In the genomic region with DNA sequence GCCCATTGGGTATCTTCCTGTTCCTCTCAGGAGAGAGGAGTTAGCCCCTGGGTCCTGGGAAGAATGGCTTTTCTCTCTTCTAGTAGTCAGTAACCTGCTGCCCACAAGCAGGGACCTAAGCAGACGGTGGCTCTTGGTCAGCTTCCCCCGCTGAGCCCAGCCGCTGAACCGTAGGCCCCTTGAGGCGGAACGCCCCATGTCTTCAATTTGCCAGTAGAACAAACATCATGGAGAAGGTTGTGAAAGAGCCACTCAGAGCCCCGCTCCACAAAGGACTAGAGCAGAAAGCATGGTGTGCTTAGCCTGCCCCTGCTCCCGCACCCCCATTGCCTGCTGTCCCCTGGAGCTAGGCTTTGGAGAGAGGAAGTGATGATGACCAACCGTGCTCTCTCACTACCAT, we compare ENCODE assay signal across 26 mouse cellular contexts. TPM values are rescaled to one million over a fixed set of nuclear protein-coding genes. Genes with fewer than 3 reads are reported as not detected.
A peak's percentile ranks its signal among the peaks of the same experiment; 100 is the strongest.
DNase-seq lines count a peak whose midpoint lies in the region; ATAC-seq and TF ChIP-seq lines count a peak whose summit lies in the region.
"Had no signal": no experiment of that assay in that cellular context is flagged by ENCODE, and none has a peak within 500 bp of the region (broad histone marks: within the 10 kb centered on the region; RNA-seq: fewer than 3 reads in every experiment).

No protein-coding gene starts in this region.

- no peak overlapping the region for H3K4me2 ChIP-seq in kidney, embryonic 15.5 days
- H3K4me2 ChIP-seq in lung, postnatal 0 days (replicated peaks; ENCODE audit: low read depth, low read length), result no peak overlapping the region
- H3K4me2 ChIP-seq: forebrain, embryonic 15.5 days; heart, embryonic 12.5 days; hindbrain, embryonic 14.5 days; limb, embryonic 13.5 days; liver, embryonic 11.5 days had no signal

- no peaks in the 10 kb centered on the region for H3K36me3 ChIP-seq in kidney, adult 2 months (ENCODE audit: control insufficient read depth, insufficient read depth, low read length)
- H3K36me3 ChIP-seq in kidney, embryonic 15.5 days, result no peaks in the 10 kb centered on the region
- no peaks in the 10 kb centered on the region for H3K36me3 ChIP-seq in lung, postnatal 0 days (ENCODE audit: insufficient read depth, low read length)
- no peaks in the 10 kb centered on the region for H3K36me3 ChIP-seq in heart, embryonic 10.5 days
- H3K36me3 ChIP-seq: forebrain, embryonic 15.5 days; heart, embryonic 12.5 days; limb, embryonic 13.5 days had no signal

- no peaks in the 10 kb centered on the region for H3K9me3 ChIP-seq in kidney, embryonic 15.5 days (replicated peaks)
- no peaks in the 10 kb centered on the region for H3K9me3 ChIP-seq in lung, postnatal 0 days (ENCODE audit: low read length)
- no peaks in the 10 kb centered on the region for H3K9me3 ChIP-seq in heart, embryonic 10.5 days
- H3K9me3 ChIP-seq: forebrain, embryonic 15.5 days; heart, embryonic 12.5 days; limb, embryonic 13.5 days had no signal

- whole genome bisulfite sequencing in kidney, adult 2 months, result 38% methylated on average over 9 of the region's 9 CpGs
- 67% methylated on average over 9 of the region's 9 CpGs for WGBS in kidney, embryonic 15.5 days
- WGBS in lung, postnatal 0 days, result 49% methylated on average over 9 of the region's 9 CpGs
- 88% methylated on average over 9 of the region's 9 CpGs for WGBS in heart, embryonic 10.5 days

- H3K27ac ChIP-seq in kidney, adult 2 months (ENCODE audit: insufficient read depth, low read depth, low read length), result peak overlapping the region; percentile 33
- peak overlapping the region; percentile 74 for H3K27ac ChIP-seq in kidney, embryonic 15.5 days
- H3K27ac ChIP-seq in lung, postnatal 0 days (ENCODE audit: low read length), result no peak overlapping the region
- H3K27ac ChIP-seq in heart, embryonic 10.5 days, result no peak overlapping the region
- H3K27ac ChIP-seq: forebrain, embryonic 15.5 days; gastrocnemius, adult 2 months; hindbrain, embryonic 14.5 days; layer of hippocampus, adult 2 months; left cerebral cortex, adult 2 months; limb, embryonic 13.5 days; macrophage; stomach, postnatal 0 days had no signal

- in situ Hi-C loops in Patski (cut with MboI; ENCODE audit: low pct_unique_long_range_greater_than_20kb), result no loop called here

- no peak overlapping the region for H3K4me3 ChIP-seq in kidney, adult 2 months (ENCODE audit: insufficient read depth, low read depth, low read length)
- H3K4me3 ChIP-seq in kidney, embryonic 15.5 days (replicated peaks), result no peak overlapping the region
- no peak overlapping the region for H3K4me3 ChIP-seq in lung, postnatal 0 days (ENCODE audit: low read depth, low read length)
- no peak overlapping the region for H3K4me3 ChIP-seq in heart, embryonic 10.5 days
- H3K4me3 ChIP-seq: forebrain, embryonic 15.5 days; gastrocnemius, adult 2 months; heart, embryonic 12.5 days; layer of hippocampus, adult 2 months; left cerebral cortex, adult 2 months; limb, embryonic 13.5 days had no signal

- CTCF ChIA-PET in Patski (lab: Charles Lee), result interaction anchor here (0.8 to 4.0 kb wide), 10 partner anchors 9 to 79 kb away, joined by 3 to 12 read pairs (median 5); a partner anchor contains a TSS

- no peak overlapping the region for H3K9ac ChIP-seq in kidney, embryonic 15.5 days
- H3K9ac ChIP-seq in lung, postnatal 0 days (replicated peaks; ENCODE audit: low read depth), result no peak overlapping the region
- H3K9ac ChIP-seq: forebrain, embryonic 15.5 days; heart, embryonic 12.5 days; hindbrain, embryonic 14.5 days; limb, embryonic 13.5 days had no signal

- DNase-seq in kidney, adult 2 months, result peak; percentile 62
- no peak for DNase-seq in kidney, adult 18-20 months
- no peak for DNase-seq in Patski (ENCODE audit: low read depth, low spot score)
- DNase-seq in lung, postnatal 0 days (ENCODE audit: low spot score), result peak; percentile 71
- DNase-seq in heart, embryonic 10.5 days (ENCODE audit: low spot score), result no peak
- no peak for DNase-seq in adrenal gland, adult 2 months
- no peak for DNase-seq in thymus, adult 18-20 months
- DNase-seq: cerebellum, adult 9-10 months; gastrocnemius, adult 2 months; gastrocnemius, postnatal 36 days; heart, adult 18-20 months; right cerebral cortex, postnatal 4 days; thymus, adult 2 months had no signal

- TF ChIP-seq CTCF in kidney, adult 2 months (conservative IDR thresholded peaks at IDR 0.05; ENCODE audit: insufficient read depth, insufficient read length, low read depth, low read length), result no peak
- no peak for TF ChIP-seq CTCF in Patski (IDR thresholded peaks at IDR 0.05)
- no peak for TF ChIP-seq CTCF in lung, postnatal 0 days (IDR thresholded peaks at IDR 0.05)

- ATAC-seq in Patski, result peak; percentile 67
- ATAC-seq in kidney, embryonic 15.5 days (replicated peaks; ENCODE audit: low FRiP score), result peak; percentile 61
- ATAC-seq in lung, postnatal 0 days, result peak; percentile 75
- ATAC-seq: CD4-positive, CD25-positive, alpha-beta regulatory T cell, adult 4 months; forebrain, embryonic 15.5 days; inflammation-experienced regulatory T-cells, adult 6 months; midbrain, embryonic 16.5 days had no signal

- no peak for TF ChIP-seq POLR2A in kidney, adult 2 months (IDR thresholded peaks at IDR 0.05; ENCODE audit: low read depth, low read length)

- peaks cover 73% of the 10 kb centered on the region for H3K4me1 ChIP-seq in kidney, adult 2 months (ENCODE audit: control insufficient read depth, insufficient read depth, low read length)
- peaks cover 50% of the 10 kb centered on the region for H3K4me1 ChIP-seq in kidney, embryonic 15.5 days
- no peaks in the 10 kb centered on the region for H3K4me1 ChIP-seq in lung, postnatal 0 days (ENCODE audit: insufficient read depth, low read depth, low read length)
- peaks cover 39% of the 10 kb centered on the region for H3K4me1 ChIP-seq in heart, embryonic 10.5 days

- H3K27me3 ChIP-seq in kidney, adult 2 months (replicated peaks; ENCODE audit: control insufficient read depth, insufficient read depth, low read length), result no peaks in the 10 kb centered on the region
- no peaks in the 10 kb centered on the region for H3K27me3 ChIP-seq in Patski
- H3K27me3 ChIP-seq in kidney, embryonic 15.5 days, result no peaks in the 10 kb centered on the region
- H3K27me3 ChIP-seq in lung, postnatal 0 days (replicated peaks; ENCODE audit: insufficient read depth, low read length), result no peaks in the 10 kb centered on the region
- peaks cover 27% of the 10 kb centered on the region for H3K27me3 ChIP-seq in heart, embryonic 10.5 days (ENCODE audit: insufficient read depth, poor library complexity, severe bottlenecking)
- H3K27me3 ChIP-seq: forebrain, embryonic 15.5 days; limb, embryonic 13.5 days had no signal

- no peak for TF ChIP-seq EP300 in lung, postnatal 0 days (IDR thresholded peaks at IDR 0.05)

- POLR2A ChIA-PET in Patski (lab: Charles Lee), result interaction anchor here (0.6 to 2.3 kb wide), 7 partner anchors 8 to 93 kb away, joined by 3 to 10 read pairs (median 3); no protein-coding TSS in a partner anchor

RNA-seq across cellular contexts. Expression of a gene that starts 14.1 kb away (rescaled TPM):
- polyA plus RNA-seq in kidney, adult 2 months (2012; rRNA removed), result 96.6 and 114 TPM in 2 replicates
- polyA plus RNA-seq in Patski (2021), result 47.9 TPM
- polyA plus RNA-seq in kidney, embryonic 15.5 days (2015; fragmentation: Nextera tagmentation; extraction: Ambion mirVana), result 6.5 and 7.2 TPM in 2 replicates
- polyA plus RNA-seq in lung, postnatal 0 days (2015; fragmentation: Nextera tagmentation; extraction: Ambion mirVana), result 2.6 TPM in 2 replicates
- 0.75 and 0.77 TPM in 2 replicates for polyA plus RNA-seq in heart, embryonic 10.5 days (2016; fragmentation: Nextera tagmentation; extraction: Ambion mirVana)
- 10 to 100 TPM in 1 of 2 experiments, 1 to 10 TPM in 1; 6.6 to 17.1 TPM for total RNA-seq in adrenal gland, adult 2 months (2021)
- 2.7 and 5.8 TPM in 2 replicates for polyA plus RNA-seq in adrenal gland, adult 2 months (2012; rRNA removed)

RNA-seq across cellular contexts. Expression of a gene that starts 52.0 kb away (rescaled TPM):
- 41.6 and 45.4 TPM in 2 replicates for polyA plus RNA-seq in kidney, adult 2 months (2012; rRNA removed)
- 210 TPM for polyA plus RNA-seq in Patski (2021)
- polyA plus RNA-seq in kidney, embryonic 15.5 days (2015; fragmentation: Nextera tagmentation; extraction: Ambion mirVana), result 29.9 and 35.2 TPM in 2 replicates
- 43.2 and 52.1 TPM in 2 replicates for polyA plus RNA-seq in lung, postnatal 0 days (2015; fragmentation: Nextera tagmentation; extraction: Ambion mirVana)
- polyA plus RNA-seq in heart, embryonic 10.5 days (2016; fragmentation: Nextera tagmentation; extraction: Ambion mirVana), result 23.4 and 26.7 TPM in 2 replicates
- total RNA-seq in adrenal gland, adult 2 months (2021), result 10 to 100 TPM; 52.5 to 65.1 TPM
- 256 and 263 TPM in 2 replicates for polyA plus RNA-seq in adrenal gland, adult 2 months (2012; rRNA removed)

Comparison
In these comparisons a context has a peak if more than half of its experiments do, and no peak if none do; other contexts are left out.
1. DNase-seq: peak in kidney, adult 2 months (single experiment) and lung, postnatal 0 days (single experiment); none in kidney, adult 18-20 months (single experiment), Patski (single experiment), heart, embryonic 10.5 days (single experiment), adrenal gland, adult 2 months (single experiment) and thymus, adult 18-20 months (0 of 2).
2. H3K27ac ChIP-seq: peak in kidney, adult 2 months (single experiment) and kidney, embryonic 15.5 days (single experiment); none in lung, postnatal 0 days (single experiment) and heart, embryonic 10.5 days (single experiment).
3. Peak in every context shown above with its lines, with median percentiles within 50 percentile points of each other: ATAC-seq.